Mouse (Mus musculus) retina, embryonic 14.5 days (tissue): ENCODE data around the gene Plvap.

Source experiments
- DNase-seq: peaks from one replicate; pipeline ENCODE4 v3.0.0-alpha.2; 2015; ENCODE audit warnings: low spot score

The Plvap gene

GRCm38 (mm10) chr8:71487691-71488445, 23.7 kb downstream of the Plvap start, which contains the start of gene Gtpbp3:
Gene Gtpbp3, plus strand, starts transcription at chr8:71488103.
- peak; percentile 79 for DNase-seq

- DNase-seq = no peak
These were observed 25.4 kb downstream of the Plvap start for GRCm38 (mm10) chr8:71486136-71486529.

DNA sequence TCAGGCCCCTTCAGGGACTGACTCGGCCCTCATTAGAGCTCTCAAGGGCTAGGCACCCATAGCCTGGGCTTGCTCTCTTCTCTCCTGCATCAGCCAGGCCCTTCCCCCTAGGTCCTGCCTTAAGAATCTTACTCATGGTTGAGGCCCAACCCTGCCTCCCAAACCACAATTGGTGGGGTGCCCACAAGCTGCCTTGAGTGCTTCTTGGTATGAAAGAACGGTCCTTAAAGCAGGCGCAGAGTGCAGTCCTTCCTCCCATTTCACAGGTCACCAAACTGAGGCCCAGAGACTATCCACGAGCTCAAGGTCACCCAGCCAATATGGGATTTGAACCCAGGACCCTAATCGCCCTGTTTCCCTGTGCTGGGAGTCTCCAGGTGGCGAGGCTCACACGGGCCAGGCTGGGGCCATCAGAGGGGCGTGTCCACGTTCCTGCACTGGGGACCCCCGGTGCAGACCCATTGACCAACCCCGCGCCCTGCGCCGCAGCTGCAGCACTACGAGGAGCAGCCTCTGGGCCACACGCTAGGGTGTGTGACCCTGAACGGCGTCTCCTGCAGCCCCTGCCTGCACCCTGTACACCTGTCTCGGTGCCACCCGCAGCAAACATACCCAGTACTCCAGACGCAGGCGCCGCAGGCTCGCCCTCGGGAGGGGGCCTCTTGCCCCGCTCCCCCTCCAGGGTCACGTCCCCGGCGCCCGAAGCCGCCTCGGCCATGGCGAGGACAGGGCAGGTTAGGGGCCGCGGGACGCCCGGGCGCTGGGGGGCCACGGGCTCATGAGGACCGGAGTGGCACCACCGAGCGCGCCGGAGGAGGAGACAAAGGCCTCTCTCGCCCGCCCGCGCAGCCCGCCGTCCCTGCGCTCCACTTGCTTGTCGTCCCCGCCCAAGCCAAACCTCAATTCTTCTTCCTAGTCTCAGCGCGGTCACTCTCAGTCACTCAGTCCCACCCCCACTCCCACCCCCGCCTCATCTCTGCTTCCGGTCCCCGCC, 26.1 kb downstream of the Plvap start, which contains the start of gene Ano8:
Ano8 (minus strand) TSS at position 822 of the 994 bp plus-strand sequence.
- peak; percentile 92 for DNase-seq

GRCm38 (mm10) chr8:71484736-71485135, 26.8 kb downstream of the Plvap start:
- DNase-seq = no peak

GRCm38 (mm10) chr8:71483932-71484331, 27.6 kb downstream of the Plvap start:
- DNase-seq = no peak

DNA sequence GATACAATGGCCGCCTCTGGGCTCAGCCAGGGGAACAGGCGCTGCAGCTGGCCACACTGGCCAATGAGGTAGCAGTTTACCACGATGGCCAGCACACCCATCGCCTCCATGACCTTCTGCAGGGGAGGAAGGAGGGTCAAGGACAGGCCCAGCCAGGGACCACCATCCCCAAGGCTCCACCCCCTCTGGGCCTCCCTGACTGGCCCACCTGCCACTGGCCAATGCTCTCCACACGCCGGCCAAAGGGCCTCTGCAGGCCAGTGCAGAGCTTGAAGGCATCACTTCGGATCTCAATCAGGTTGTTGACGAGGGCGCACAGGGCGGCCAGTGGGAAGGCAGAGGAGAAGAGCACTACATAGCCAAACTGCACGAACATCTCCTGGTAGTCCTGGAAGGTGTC, 32.6 kb downstream of the Plvap start:
- DNase-seq = no peak

GRCm38 (mm10) chr8:71477196-71477845, 34.2 kb downstream of the Plvap start:
- peak; percentile 63 for DNase-seq

DNA sequence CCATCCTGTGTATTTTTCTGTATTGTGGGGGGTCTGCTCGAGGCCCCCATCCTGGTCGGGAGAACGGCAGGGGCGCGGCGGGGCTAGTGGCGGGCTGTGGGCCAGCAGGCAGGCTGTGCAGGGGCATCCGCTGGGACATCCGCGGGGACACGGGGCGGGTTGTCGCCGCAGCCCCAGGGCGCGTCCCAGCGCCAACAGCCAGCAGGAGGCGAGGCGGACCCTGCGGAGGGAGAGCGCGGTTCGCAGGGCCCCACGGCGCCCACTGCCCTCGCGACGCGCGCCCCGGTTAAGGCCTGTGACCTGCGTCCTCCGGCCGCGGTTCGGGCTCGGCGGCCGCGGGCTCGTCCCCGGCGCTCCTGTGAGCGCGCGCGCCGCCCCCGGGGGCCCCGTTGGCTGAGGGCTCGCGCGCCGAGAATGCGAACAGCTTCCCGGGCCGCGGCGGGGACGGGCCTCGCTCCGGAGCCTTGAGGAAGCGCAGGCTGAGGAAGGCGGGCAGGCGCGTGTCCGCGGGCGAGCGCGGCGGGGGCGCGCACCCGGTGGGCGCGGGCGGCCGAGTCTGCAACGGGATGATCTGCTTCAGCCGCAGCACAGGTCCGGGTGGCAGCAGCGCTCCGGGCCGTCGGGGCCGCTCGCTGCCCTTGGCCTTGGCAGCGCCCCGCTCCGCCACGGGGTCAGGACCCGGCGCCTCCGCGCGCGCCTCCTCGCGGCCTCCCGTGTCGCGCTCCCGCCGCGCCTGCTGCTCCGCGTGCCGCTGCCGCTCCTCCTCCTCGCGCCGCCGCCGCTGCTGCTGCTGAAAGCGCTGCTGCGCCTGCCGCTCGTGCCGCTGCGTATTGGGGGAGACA, 35.2 kb downstream of the Plvap start:
- DNase-seq = peak; percentile 80

DNA sequence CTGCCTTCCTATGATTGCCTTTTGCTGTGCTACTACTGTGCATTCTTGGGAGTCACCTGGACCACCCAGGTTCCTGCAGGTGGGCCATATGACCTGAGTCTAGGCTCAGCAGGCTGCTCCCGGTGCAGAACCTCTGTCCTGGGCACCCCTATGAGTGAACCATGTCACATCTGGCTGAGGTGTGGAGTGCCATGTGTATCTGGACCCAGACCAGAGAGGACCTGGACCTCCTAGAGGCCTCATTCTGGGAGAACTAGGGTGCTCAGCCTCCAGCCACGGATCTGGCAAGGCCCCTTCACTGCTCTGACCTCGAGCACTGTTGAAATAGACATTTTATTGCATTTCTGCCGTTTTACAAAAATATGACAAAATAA, 35.9 kb downstream of the Plvap start:
- no peak for DNase-seq

DNA sequence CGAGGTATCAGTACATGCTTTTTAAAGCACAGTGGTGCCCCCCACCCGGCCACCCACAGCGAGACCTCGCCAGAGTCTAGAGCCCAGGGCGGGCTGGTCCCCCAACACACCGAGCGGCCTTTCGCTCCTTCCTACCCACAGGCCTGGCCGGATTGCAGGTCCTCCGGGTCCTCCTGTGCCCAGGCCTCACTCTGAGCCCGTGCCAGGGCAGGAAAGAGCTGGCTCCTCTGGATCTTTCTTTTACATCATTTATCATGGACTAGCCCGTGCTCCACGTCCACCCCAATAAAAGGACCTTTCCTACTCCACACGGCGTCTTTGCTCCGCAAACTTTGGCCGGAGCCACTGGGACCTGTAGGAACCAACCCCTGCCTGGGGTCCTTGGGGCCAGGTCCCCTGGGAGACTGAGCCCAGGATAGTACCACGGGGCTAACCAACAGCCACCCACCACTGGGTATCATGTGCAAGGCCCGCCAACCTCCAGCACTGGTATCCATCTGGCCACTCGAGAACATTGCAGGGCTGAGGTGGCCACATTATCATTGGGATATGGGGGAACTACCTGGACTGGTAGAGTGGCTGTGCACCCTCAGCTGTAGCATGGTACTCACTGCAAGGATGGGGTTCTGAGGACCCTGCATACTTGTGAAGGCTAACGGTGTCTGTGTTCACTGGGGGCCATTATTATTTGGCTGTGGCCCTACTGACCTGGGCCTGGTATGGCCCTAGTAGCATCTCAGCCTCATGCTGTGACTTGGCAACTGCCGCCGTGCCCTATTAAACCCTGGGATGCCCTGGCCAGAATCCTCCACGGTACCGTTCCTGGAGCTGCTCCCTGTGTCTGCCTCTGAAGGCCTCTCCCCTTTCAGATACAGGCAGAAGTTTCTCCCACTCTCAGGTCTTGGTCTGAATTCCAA, 36.5 kb downstream of the Plvap start:
- DNase-seq = no peak

- DNase-seq = no peak
These were observed 37.2 kb downstream of the Plvap start for GRCm38 (mm10) chr8:71474344-71474743.

DNA sequence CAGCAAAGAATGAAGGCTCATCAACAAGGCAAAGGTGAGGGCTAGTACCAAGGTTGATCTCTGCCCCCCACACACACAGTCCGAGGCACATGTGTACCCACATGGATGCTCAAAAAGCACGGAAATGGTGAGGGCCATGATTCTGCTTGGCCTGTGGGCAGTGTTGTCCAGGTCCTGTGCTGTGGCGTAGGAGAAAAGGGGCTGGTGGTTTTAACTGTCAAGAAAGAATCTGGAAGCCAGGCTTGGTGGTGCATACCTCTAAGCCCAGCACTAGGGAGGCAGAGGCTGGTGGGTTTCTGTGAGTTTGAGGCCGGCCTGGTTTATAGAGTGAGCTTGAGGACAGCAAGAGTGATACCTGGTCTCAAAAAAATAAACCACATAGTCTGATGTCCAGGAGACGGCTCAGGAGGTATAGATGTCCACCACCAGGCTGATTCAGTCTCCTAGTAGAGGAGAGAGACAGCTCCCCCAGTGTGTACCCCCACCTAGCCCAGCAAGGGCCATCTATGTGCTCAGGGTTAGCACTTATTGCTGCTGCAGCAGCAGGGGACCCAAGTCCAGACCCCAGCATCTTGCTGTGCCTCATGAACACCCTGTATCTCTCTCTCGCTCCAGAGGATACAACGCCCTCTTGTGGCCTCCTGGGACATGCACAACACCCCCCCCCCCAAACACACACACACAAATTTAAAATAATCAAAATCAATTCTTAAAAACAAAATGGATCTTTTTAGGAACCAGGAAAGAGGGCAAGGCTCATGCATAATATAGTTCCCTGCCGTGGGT, 38.8 kb downstream of the Plvap start:
- no peak for DNase-seq

GRCm38 (mm10) chr8:71471861-71472260, 39.7 kb downstream of the Plvap start:
- DNase-seq = no peak

GRCm38 (mm10) chr8:71470913-71471255, 40.7 kb downstream of the Plvap start:
- no peak for DNase-seq

DNA sequence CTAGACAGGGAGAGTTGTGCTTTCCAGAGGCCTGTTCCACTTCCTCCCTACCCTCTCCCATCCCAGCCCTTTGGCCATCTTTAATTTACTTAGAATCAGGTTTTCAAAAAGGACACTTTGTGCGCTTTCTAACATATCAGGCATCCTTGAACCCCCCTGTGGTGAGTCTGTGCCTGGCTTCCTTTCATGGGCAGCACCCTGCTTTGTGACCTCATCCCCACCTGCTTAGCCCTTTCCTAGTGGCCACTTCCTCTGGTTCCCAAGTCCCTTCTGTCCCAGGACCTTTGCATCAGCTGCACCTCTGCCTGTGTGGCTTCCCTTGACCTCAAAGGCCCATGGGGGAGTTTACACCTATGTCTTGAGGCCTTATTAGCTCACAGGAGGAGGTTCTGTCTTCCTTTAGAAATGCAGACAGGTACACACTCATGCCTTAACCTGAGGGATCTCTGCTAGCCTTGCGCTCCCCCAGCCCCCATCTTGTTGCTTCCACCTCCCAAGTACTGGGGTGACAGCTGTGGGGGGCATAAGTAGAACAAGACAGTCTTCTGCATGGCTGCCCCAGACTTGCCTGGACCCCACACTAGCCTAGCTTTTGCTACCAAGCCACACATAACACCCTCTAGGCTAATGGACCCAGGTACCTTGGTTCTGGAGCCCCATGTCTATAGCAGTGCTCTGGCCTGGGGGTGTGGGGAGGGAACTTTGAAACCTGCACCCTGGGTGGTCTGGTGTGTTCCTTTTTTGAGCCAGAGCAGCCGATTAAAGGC, 41.2 kb downstream of the Plvap start:
- DNase-seq = no peak

DNA sequence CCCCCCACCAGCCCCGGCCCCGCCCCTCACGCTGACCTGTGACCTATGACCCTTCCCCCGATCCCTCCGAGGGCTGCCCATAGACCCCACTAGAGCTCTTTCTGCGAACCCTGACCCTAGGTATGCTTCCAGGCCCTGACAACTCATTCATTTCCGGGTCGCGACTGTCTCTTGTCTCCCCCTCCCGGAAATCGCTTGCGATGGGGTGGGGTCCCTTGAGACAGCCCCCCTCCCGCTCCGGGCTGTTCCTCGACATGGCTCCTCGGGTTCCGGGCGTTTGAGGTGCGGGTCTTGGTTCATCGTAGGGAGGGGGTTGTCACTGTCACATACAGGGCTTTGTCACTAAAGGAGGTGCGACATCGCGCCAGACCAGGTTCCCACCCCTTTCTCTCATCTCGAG, 42.1 kb downstream of the Plvap start:
- peak; percentile 74 for DNase-seq

DNA sequence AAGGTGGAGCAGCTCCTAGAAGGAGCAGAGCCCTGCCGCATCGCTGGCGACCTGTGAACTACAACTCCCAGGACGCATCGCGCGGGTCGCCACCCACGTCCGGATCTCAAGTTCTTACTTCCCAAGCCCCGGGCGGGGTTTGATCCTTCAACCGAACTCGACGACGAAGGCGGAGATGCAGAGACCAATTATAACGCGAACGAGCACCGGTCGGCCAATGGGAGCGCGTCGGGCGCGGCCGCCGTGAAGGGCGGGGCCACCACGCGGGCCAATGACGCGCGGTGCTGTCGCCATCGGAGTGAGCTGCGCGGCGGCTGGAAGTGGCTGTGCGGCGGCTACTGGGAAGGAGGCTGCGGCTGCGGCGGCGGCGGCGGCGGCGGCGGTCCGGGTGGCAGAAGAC, 42.6 kb downstream of the Plvap start, which contains the start of gene Dda1:
Dda1 (plus strand) TSS at position 284 of the 400 bp plus-strand sequence.
- DNase-seq = peak; percentile 99

GRCm38 (mm10) chr8:71468001-71468400, 43.6 kb downstream of the Plvap start:
- no peak for DNase-seq

- no peak for DNase-seq
These were observed 44.4 kb downstream of the Plvap start for GRCm38 (mm10) chr8:71467201-71467600.
